Mouse (Mus musculus) bone marrow macrophage, adult 2 months (primary cell): Measurements from ENCODE around the gene Bud23. TPM values are rescaled to one million over a fixed set of nuclear protein-coding genes. Genes with fewer than 3 reads are reported as not detected.
"Not testable (repeated sequence)": the region's sequence is repeated elsewhere in the genome, so short reads cannot be mapped to it uniquely, and the experiment has no call there.

ENCODE experiments used
- H3K27ac ChIP-seq: 2 replicates; pipeline ENCODE4 v1.5.1; 2012; ENCODE audit warnings: low read depth, low read length; ENCODE audit not compliant: insufficient read depth
- H3K4me1 ChIP-seq: 2 replicates; pipeline ENCODE4 v1.6.1; 2012; ENCODE audit warnings: low read length; ENCODE audit not compliant: control insufficient read depth, insufficient read depth
- H3K4me3 ChIP-seq: 2 replicates; pipeline ENCODE4 v1.5.1; 2012; ENCODE audit warnings: mild to moderate bottlenecking, low read length, moderate library complexity; ENCODE audit not compliant: insufficient read depth
- CTCF ChIP-seq: IDR thresholded peaks from 2 replicates; pipeline ENCODE4 v1.5.1; 2012; ENCODE audit warnings: low read depth, mild to moderate bottlenecking, low read length, moderate library complexity
- POLR2A ChIP-seq: IDR thresholded peaks from 2 replicates; pipeline ENCODE4 v1.6.1; 2012; ENCODE audit warnings: mild to moderate bottlenecking, low read depth, low read length, borderline replicate concordance
- polyA plus RNA-seq: library from polyadenylated mRNA; stranded (reverse); fragments of >200 nt; gene quantifications from 2 replicates; pipeline ENCODE4 v1.2.4, GENCODE M21; 2012; ENCODE audit not compliant: missing spikeins, insufficient read depth, insufficient read length

Bud23 gene
- polyA plus RNA-seq, 1 experiment = 45.0 TPM

GRCm38 (mm10) chr5:135072061-135072460, 7.3 kb upstream of the Bud23 start:
- Histone ChIP-seq H3K27ac (no peak overlapping the region), H3K4me1 (0 out of 2 replicates have a peak, but pooled peaks cover 3% of the 10 kb centered on the region), H3K4me3 (no peak overlapping the region)
- TF ChIP-seq POLR2A (no peak), CTCF (no peak)

- TF ChIP-seq POLR2A (no peak), CTCF (no peak)
- peaks cover 10% of the 10 kb centered on the region for H3K4me1 ChIP-seq
- H3K4me3 ChIP-seq = no peak overlapping the region
- no peak overlapping the region for H3K27ac ChIP-seq
Measured at GRCm38 (mm10) chr5:135070448-135070847, 5.7 kb upstream of the Bud23 start.

GRCm38 (mm10) chr5:135066008-135066407, 1.2 kb upstream of the Bud23 start:
- peaks cover 14% of the 10 kb centered on the region for H3K4me1 ChIP-seq
- H3K27ac ChIP-seq = no peak overlapping the region
- TF ChIP-seq POLR2A = no peak
- no peak for TF ChIP-seq CTCF
- H3K4me3 ChIP-seq = no peak overlapping the region

DNA sequence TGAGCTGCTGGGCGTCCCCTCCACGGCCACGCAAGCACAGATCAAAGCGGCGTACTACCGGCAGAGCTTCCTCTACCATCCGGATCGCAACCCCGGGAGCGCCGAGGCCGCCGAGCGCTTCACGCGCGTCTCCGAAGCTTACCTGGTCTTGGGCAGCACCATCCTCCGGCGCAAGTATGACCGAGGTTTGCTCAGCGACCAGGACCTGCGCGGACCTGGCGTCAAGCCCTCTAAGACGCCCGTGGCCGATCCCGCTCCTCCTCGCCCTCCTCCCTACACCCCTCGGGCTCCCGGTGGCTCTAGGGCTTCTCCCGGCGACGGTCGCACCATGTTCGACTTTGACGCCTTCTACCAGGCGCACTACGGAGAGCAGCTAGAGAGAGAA, 385 bp downstream of the Bud23 start:
- peak overlapping the region; percentile 96 for H3K4me3 ChIP-seq
- H3K27ac ChIP-seq = peak overlapping the region; percentile 30; the same call in 1 of the 2 replicates
- H3K4me1 ChIP-seq = peaks cover 14% of the 10 kb centered on the region
- TF ChIP-seq POLR2A (no peak), CTCF (no peak)

GRCm38 (mm10) chr5:135063629-135064381, 954 bp downstream of the Bud23 start, which contains the start of gene Dnajc30:
Dnajc30 (plus strand) TSS chr5:135064202.
- TF ChIP-seq CTCF (no peak), POLR2A (no peak)
- H3K27ac ChIP-seq = peak within 1 kb of the TSS; percentile 30; the same call in 1 of the 2 replicates
- peaks cover 14% of the 10 kb centered on the region for H3K4me1 ChIP-seq
- peak within 1 kb of the TSS; percentile 96 for H3K4me3 ChIP-seq

- no peaks in the 10 kb centered on the region for H3K4me1 ChIP-seq
- H3K27ac ChIP-seq = no peak overlapping the region
- H3K4me3 ChIP-seq = no peak overlapping the region
- TF ChIP-seq CTCF = no peak
- no peak for TF ChIP-seq POLR2A
Measured at GRCm38 (mm10) chr5:135053356-135053755, 11.4 kb downstream of the Bud23 start.

DNA sequence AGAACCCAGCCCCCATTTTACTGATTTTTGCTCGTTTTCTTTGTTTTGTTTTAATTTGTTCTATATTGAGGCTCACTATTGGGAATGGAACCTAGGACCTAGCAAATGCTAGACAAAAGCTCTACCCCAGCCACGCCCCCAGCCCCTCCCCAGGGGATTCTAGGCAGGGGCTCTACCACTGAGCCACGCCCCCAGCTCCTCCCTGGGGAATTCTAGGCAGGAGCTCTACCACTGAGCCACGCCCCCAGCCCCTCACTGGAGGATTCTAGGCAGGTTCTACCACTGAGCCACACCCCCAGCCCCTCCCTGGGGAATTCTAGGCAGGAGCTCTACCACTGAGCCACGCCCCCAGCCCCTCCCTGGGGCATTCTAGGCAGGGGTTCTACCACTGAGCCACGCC, 15.5 kb downstream of the Bud23 start:
- H3K4me3 ChIP-seq, H3K27ac ChIP-seq, H3K4me1 ChIP-seq: not testable (repeated sequence)

- Histone ChIP-seq H3K4me1 (no peaks in the 10 kb centered on the region), H3K4me3 (no peak overlapping the region), H3K27ac (no peak overlapping the region)
- TF ChIP-seq CTCF = no peak
- TF ChIP-seq POLR2A = no peak
Measured at GRCm38 (mm10) chr5:135048539-135048938, 16.2 kb downstream of the Bud23 start.

GRCm38 (mm10) chr5:135044575-135044974, 20.2 kb downstream of the Bud23 start:
- H3K4me3 ChIP-seq = no peak overlapping the region
- TF ChIP-seq POLR2A = no peak
- TF ChIP-seq CTCF = no peak
- H3K27ac ChIP-seq = no peak overlapping the region
- H3K4me1 ChIP-seq = no peaks in the 10 kb centered on the region

DNA sequence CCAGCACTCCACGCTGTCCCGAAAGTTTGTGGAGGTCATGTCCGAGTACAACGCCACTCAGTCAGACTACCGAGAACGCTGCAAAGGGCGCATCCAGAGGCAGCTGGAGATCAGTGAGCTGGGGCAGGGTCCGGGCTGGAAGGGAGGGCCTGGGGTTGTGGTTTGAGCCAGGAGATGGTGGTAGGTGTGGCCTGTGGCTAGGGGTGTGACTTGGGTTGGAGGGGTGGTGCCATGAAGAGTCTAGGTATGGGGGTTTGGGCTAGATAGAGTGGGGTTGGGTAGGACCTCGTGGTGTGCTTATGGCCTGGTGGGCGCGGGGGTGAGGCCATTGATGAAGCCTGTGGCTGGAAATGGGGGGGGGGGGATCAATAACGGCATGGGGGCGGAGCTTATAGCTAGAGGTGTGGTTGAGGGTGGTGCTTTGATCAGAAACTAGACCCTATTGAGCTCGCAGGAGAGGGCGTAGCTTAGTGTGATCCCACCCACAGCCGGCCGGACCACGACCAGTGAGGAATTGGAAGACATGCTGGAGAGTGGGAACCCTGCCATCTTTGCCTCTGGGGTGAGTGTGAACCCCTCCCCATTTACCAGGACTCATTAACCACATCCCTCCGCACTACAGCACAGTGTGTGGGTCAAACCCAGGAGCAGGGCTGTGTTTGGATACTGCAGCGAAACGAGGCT, 22.5 kb downstream of the Bud23 start:
- Histone ChIP-seq H3K27ac (no peak overlapping the region), H3K4me1 (no peaks in the 10 kb centered on the region), H3K4me3 (no peak overlapping the region)
- TF ChIP-seq POLR2A = no peak
- TF ChIP-seq CTCF = no peak
